Mouse (Mus musculus) embryonic fibroblast, embryonic 13.5 days (primary cell): ENCODE results near the gene Prpf40b. TPM values are rescaled to one million over a fixed set of nuclear protein-coding genes. Genes with fewer than 3 reads are reported as not detected.
"Not testable (repeated sequence)": the region's sequence is repeated elsewhere in the genome, so short reads cannot be mapped to it uniquely, and the experiment has no call there.

Experiments
- H3K27ac ChIP-seq: 2 replicates; pipeline ENCODE4 v1.5.1; 2012; ENCODE audit warnings: low read length, control low read depth, inconsistent platforms; ENCODE audit not compliant: insufficient read depth
- H3K4me1 ChIP-seq: 2 replicates; pipeline ENCODE4 v1.6.1; 2011; ENCODE audit warnings: low read length; ENCODE audit not compliant: control insufficient read depth, insufficient read depth
- H3K4me3 ChIP-seq: 2 replicates; pipeline ENCODE4 v1.5.1; 2011; ENCODE audit warnings: mild to moderate bottlenecking, control low read depth, low read length; ENCODE audit not compliant: insufficient read depth
- CTCF ChIP-seq: IDR thresholded peaks from 2 replicates; pipeline ENCODE4 v1.5.1; 2011; ENCODE audit warnings: mild to moderate bottlenecking, control low read depth, low read length, moderate library complexity, borderline replicate concordance; ENCODE audit not compliant: insufficient read depth
- POLR2A ChIP-seq: IDR thresholded peaks from 2 replicates; pipeline ENCODE4 v1.6.1; 2011; ENCODE audit warnings: low read depth, mild to moderate bottlenecking, control low read depth, low read length, moderate library complexity
- polyA plus RNA-seq: library from polyadenylated mRNA; stranded (reverse); fragments of >200 nt; gene quantifications from 2 replicates; pipeline ENCODE4 v1.2.4, GENCODE M21; 2011; ENCODE audit warnings: low read depth; ENCODE audit not compliant: missing spikeins, insufficient read length

Gene Prpf40b
- polyA plus RNA-seq, result 24.4 and 25.7 TPM in 2 replicates

GRCm38 (mm10) chr15:99294813-99295374 is at the start of gene Prpf40b:
Prpf40b (plus strand) TSS chr15:99295087.
- Histone ChIP-seq H3K4me3 (peak within 1 kb of the TSS; percentile 73), H3K27ac (peak within 1 kb of the TSS; percentile 37; the same call in 1 of the 2 replicates), H3K4me1 (no peaks in the 10 kb centered on the region)
- TF ChIP-seq POLR2A (peak; percentile 81), CTCF (no peak)

DNA sequence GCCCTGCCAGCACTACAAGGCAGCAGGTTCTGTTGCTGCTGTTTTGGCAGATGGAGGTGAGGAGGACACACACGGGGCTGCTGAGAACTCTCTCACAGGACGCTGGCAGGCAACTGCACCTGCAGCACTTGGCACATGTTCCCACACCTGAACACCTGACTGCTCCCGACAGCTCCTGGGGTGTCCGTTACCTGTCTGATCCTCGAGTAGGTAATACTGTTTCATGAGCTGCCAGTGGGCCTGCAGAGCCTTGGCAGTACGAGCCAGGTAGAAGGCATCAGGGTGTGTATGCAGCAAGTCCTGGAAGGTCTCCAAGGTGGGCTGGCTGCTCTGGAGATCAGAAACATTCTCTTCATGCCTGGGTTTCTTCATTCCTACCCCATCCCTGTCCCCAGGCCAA is 48.2 kb upstream of the Prpf40b start:
- H3K27ac ChIP-seq, H3K4me1 ChIP-seq, H3K4me3 ChIP-seq: not testable (repeated sequence)

DNA sequence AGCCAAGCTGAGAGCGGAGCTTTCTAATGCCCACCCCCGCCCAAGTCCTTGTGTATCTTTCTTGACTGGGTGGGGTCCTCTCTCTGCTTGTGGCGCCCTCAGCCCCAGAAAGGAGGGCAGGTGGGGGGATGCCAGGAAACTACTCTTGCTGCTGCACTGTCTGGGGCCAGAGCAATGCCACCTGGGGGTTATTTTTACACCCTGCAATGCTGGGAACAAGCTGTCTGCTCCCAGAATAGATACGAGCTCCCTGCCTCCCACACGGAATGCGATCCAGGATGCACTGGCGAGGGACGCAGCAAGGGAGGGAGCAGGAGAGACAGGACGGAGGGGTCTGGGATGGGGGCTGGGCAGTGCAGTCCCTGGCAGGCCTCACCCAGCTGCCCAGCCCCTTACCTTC is 45.9 kb upstream of the Prpf40b start:
- Histone ChIP-seq H3K4me1 (peaks cover 5% of the 10 kb centered on the region), H3K27ac (no peak overlapping the region), H3K4me3 (no peak overlapping the region)
- TF ChIP-seq CTCF, result no peak
- no peak for TF ChIP-seq POLR2A

DNA sequence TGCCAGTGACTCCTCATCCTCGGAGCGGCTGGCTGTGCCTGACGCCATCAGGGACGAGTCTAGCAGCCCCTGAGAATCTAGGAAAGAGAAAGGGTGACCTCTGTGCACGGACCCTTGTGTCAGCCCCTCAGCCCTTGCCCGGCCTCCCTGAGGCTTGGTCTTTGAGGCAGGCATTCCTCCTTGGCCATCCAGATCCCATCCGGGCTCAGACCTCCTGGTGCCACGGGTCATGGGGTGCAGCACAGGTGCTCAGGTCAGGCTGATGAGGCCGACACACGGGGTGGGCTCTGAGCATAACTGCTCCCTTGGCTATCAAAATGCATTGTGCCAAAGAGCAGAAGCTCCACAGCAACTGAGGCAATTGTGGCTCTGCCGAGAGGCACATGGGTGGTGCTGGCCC is 44.9 kb upstream of the Prpf40b start:
- TF ChIP-seq POLR2A, result no peak
- no peak for TF ChIP-seq CTCF
- no peak overlapping the region for H3K27ac ChIP-seq
- peaks cover 5% of the 10 kb centered on the region for H3K4me1 ChIP-seq
- no peak overlapping the region for H3K4me3 ChIP-seq

- TF ChIP-seq POLR2A, result 0 out of 2 replicates have a peak, but pooled peaks have one; percentile 42
- not testable (repeated sequence) for H3K4me1 ChIP-seq, H3K27ac ChIP-seq
- H3K4me3 ChIP-seq, result peak overlapping the region; percentile 75
Measured at GRCm38 (mm10) chr15:99251111-99251510, 43.8 kb upstream of the Prpf40b start.

DNA sequence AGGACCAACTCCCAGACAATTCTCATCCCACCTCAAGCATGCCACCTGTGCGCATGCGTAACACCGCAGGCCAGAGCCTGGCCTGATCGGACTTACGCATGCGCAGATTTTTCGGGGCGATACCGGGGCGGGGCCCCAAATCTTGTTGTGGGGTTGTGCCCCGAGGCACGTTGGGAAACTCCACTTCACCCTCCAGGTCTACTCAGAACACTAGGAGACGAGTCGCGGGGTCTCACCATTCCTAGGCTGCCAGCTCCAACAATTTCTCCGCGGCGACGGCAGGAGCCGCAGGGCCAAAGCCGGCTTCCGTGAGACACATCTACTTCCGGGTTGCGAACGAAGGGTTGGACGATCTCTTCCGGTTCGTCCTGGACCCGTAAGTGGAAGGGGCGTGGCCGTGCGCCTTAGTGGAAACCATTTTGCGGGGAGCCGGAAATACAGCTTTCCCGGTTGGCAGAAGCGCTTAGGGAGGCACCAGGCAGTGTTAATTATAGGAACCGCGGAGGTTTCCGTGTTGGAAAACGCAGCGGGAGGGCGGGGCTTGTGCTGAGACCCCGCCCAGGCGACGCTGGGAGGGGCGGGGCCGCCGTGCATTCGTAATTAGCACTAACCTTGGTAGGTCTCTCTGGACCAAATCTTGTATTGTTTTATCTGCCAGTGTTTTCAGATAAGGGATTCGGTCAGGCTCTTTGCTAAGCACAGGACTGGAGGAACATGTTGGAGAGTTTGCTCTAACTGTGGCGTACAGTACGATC is 43.1 kb upstream of the Prpf40b start, which contains the start of gene Mcrs1:
TSS of gene Mcrs1 (minus strand) at position 336 of the 755 bp plus-strand sequence.
- Histone ChIP-seq H3K27ac (peak within 1 kb of the TSS; percentile 96), H3K4me3 (peak within 1 kb of the TSS; percentile 75), H3K4me1 (peaks cover 5% of the 10 kb centered on the region)
- TF ChIP-seq CTCF, result no peak
- peak; percentile 8; the same call in 1 of the 2 replicates for TF ChIP-seq POLR2A

DNA sequence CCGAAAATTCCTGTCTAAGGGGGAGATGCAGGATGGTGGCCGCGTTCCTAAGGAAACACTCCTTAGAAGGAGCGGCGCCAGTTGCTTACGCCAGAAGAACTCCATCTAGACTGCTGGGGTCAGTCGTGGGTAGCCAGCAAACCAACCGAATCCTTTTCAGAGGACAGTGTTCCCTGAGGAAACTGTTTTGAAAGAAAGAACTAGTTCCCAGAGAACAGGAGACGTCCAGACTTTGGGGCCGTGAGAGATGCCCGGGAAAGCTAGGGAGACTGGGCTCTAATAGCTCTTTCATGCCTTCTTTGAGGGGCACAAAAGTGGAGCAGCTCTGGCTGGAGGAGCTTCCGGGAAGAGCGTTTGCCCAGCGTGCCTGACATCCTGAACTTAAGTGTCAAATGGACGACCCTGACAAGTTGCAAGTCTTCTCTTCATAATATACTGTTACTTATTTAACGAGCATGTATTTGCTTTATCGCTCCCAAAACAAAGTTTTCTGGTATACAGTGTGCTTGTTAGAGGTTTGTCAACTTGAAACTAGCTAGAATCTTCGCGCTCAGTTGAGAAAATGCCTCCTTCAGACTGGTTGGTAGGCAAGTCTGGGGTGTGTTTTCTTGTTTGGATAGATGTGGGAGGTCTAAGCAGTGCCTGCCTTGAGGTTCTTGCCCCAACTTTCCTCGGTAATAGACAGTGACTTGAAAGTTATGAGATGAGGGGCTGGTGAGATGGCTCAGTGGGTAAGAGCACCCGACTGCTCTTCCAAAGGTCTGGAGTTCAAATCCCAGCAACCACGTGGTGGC is 42.3 kb upstream of the Prpf40b start:
- Histone ChIP-seq H3K4me1 (peaks cover 5% of the 10 kb centered on the region), H3K27ac (peak overlapping the region; percentile 96), H3K4me3 (peak overlapping the region; percentile 75)
- no peak for TF ChIP-seq CTCF
- peak; percentile 56; the same call in 1 of the 2 replicates for TF ChIP-seq POLR2A

DNA sequence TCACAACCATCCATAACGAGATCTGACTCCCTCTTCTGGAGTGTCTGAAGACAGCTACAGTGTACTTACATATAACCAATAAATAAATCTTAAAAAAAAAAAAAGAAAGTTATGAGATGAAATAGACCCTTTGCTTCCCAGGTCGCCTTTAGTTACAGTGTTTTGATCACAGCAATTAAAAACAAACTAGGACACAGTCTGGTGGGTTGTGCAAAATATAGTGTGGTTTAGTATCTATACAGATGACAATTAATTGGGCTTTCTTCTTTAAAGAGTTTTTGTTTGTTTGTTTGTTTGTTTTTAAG is 41.8 kb upstream of the Prpf40b start:
- peak overlapping the region; percentile 96; the same call in 1 of the 2 replicates for H3K27ac ChIP-seq
- H3K4me1 ChIP-seq, result not testable (repeated sequence)
- peak overlapping the region; percentile 75 for H3K4me3 ChIP-seq

GRCm38 (mm10) chr15:99253772-99254171 is 41.1 kb upstream of the Prpf40b start:
- Histone ChIP-seq H3K4me3 (no peak overlapping the region), H3K27ac (no peak overlapping the region), H3K4me1 (peaks cover 5% of the 10 kb centered on the region)
- TF ChIP-seq POLR2A (no peak), CTCF (no peak)

DNA sequence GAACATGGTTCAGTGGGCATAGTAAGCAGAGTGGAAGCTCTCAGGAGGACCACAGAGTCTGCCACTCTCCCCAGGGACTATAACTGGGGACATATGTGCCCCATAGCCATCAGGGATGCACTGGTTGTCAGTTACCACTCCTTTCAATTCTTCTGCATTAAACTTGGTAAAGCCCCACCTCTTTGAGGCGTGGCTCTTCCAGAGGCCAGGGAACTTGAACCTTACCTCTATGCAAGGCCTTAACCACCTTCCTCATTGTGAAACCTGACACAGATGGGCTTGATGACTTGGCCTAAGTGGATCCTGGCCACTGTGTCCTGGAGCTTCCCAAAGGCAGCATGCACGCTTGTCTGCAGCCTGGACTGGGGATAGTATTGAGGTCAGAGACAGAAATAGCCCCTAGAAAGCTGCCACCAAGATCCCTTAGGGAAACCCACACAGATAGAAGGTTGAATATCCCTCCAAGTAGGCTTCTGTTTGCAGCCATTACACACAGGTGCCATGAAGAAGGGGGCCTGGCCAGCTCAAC is 40.3 kb upstream of the Prpf40b start:
- Histone ChIP-seq H3K4me1 (peaks cover 5% of the 10 kb centered on the region), H3K27ac (no peak overlapping the region), H3K4me3 (no peak overlapping the region)
- TF ChIP-seq POLR2A (no peak), CTCF (no peak)
